Mouse (Mus musculus): Measurements from ENCODE around the gene Cerkl. TPM values are rescaled to one million over a fixed set of nuclear protein-coding genes. Genes with fewer than 3 reads are reported as not detected.

Gene Cerkl
- polyA plus RNA-seq, 1 experiment from 2014 or later, result 1.3 TPM

DNA sequence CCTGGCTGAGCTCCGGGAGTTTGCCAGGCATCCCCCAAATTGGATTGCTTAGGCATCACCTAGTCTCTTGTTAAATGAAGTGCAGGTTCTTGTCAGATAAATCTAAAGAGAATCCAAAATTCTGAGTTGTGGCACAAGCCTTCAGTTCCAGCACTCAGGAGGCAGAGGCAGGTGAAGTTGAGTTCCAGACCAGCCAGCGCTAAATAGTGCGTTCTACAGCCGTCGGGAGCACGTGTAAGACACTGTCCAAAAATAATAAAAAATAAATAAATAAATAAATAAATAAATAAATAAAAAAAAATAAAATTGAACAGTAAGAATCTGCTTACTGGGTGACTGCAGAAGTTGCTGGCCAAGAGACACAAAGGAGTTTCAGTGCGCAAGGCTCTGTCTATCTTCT, 27.5 kb downstream of the Cerkl start:
- peaks cover 53% of the 10 kb centered on the region for H3K27me3 ChIP-seq (ENCODE audit: poor library complexity, severe bottlenecking)
- H3K36me3 ChIP-seq (replicated peaks), result no peaks in the 10 kb centered on the region
- 6% methylated on average over 7 of the region's 7 CpGs for WGBS
- 0 out of 2 replicates have a peak, but pooled peaks cover 2% of the 10 kb centered on the region for H3K9me3 ChIP-seq
- peaks cover 24% of the 10 kb centered on the region for H3K4me1 ChIP-seq
- H3K27ac ChIP-seq, result peak overlapping the region; percentile 76; the same call in 1 of the 2 replicates
- no peak for DNase-seq (ENCODE audit: extremely low spot score, low spot score)
- peak overlapping the region; percentile 63 for H3K4me3 ChIP-seq

DNA sequence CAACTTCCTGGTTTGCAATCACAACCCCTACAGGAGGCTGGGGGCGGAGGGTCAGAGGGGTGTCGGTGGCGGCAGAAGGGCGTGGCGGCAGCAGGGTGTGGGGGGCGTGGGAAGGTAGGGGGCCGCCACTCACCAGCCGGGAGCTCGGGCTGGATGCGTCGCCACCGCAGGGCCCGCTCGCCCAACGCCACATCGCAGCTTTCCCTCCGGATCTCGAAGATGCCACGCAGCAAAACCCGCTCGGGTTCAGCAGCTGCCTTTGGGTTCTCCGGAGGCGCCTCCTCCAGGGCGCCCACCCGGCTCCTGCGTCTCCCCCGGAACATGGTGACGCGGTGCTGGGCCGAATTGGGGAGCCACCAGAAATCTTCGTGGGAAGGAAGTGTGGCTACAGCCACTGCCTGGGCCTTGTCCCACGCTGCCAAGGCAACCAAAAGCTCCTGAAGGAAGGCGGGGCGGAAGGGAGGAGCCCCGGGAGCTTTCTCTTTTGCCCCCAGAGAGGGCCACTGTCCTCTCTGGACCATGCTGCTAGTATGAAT, 27.9 kb downstream of the Cerkl start:
- peaks cover 24% of the 10 kb centered on the region for H3K4me1 ChIP-seq
- H3K27ac ChIP-seq, result peak overlapping the region; percentile 76

DNA sequence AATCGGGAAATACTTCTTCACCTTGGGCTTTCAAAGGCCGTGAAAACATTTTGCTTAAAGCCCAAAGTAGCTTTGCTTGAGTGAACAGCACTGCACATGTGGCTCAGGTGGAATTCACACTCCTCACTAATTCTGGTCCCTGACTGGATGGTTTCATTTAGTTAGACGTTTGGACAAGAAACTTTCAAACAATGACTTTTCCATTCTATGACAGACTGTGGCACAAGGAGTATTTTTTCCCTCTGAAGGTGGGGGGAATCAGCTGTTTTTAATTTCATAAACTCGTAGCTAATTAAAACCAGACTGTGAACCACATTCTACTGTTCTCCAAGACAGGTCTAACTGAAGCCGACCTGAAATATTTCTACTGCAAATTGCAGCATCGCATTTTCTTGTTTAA, 28.6 kb downstream of the Cerkl start:
- H3K27ac ChIP-seq, result no peak overlapping the region
- H3K4me1 ChIP-seq, result peaks cover 24% of the 10 kb centered on the region
- H3K36me3 ChIP-seq (replicated peaks), result no peaks in the 10 kb centered on the region
- H3K4me3 ChIP-seq, result no peak overlapping the region; the same call in 1 of the 2 replicates
- 26% methylated on average over 6 of the region's 6 CpGs for WGBS
- peaks cover 53% of the 10 kb centered on the region for H3K27me3 ChIP-seq (ENCODE audit: poor library complexity, severe bottlenecking)
- DNase-seq (ENCODE audit: extremely low spot score, low spot score), result no peak
- H3K9me3 ChIP-seq, result 0 out of 2 replicates have a peak, but pooled peaks cover 2% of the 10 kb centered on the region

More for the DNA sequence above, 27.9 kb downstream of the Cerkl start:
- DNase-seq (ENCODE audit: extremely low spot score, low spot score), result peak; percentile 49
- no peaks in the 10 kb centered on the region for H3K36me3 ChIP-seq (replicated peaks)
- under 1% methylated on average over 35 of the region's 35 CpGs for WGBS
- peak overlapping the region; percentile 63 for H3K4me3 ChIP-seq
- H3K27me3 ChIP-seq (ENCODE audit: poor library complexity, severe bottlenecking), result peaks cover 53% of the 10 kb centered on the region
- 0 out of 2 replicates have a peak, but pooled peaks cover 2% of the 10 kb centered on the region for H3K9me3 ChIP-seq

DNA sequence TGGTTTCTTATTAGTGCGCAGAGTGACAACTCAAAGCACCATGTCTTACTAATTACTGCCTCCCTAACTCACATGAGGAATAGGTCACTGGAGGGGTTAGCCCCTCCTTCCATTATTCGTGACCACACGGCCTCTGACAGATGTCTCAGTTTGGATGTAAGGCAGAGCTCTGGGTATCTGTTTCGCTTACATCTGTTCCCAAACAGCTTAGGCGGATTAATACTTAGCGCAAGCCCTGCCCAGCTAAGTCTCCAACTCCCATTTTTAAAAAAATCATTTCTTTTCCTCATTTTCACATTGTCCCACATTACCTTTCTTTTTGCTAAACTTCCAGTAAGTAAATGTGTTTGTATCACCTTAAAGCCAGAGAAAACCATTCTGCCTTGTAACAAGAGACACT, 34.9 kb downstream of the Cerkl start:
- H3K36me3 ChIP-seq (replicated peaks), result no peaks in the 10 kb centered on the region
- WGBS, result 25% methylated on average over 6 of the region's 6 CpGs
- no peak overlapping the region for H3K27ac ChIP-seq
- no peak for DNase-seq (ENCODE audit: extremely low spot score, low spot score)
- no peak overlapping the region for H3K4me3 ChIP-seq
- H3K9me3 ChIP-seq, result no peaks in the 10 kb centered on the region
- H3K4me1 ChIP-seq, result peaks cover 19% of the 10 kb centered on the region
- peaks cover 13% of the 10 kb centered on the region for H3K27me3 ChIP-seq (ENCODE audit: poor library complexity, severe bottlenecking)

DNA sequence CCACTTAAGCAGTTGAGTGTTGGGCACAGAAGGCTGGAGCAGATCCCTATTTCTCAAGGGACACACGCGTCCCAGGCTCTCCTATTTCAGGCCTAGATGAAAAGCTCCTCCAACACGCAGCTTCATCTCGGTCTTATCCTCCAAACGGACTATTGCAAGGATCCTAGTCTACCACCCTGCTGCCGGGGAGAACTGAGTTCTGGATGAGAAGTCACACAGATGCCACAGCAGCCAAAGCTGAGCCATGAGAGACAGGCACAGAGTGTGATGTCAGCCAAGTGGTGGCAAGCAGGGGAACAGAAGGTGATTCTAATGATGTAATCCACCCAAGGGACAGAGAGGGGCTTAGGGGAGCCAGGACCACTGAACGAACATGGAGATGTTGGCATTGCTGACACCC, 42.1 kb downstream of the Cerkl start:
- H3K9me3 ChIP-seq, result no peaks in the 10 kb centered on the region
- H3K4me3 ChIP-seq, result no peak overlapping the region
- no peaks in the 10 kb centered on the region for H3K36me3 ChIP-seq (replicated peaks)
- H3K4me1 ChIP-seq, result 0 out of 2 replicates have a peak, but pooled peaks cover 3% of the 10 kb centered on the region
- no peak for DNase-seq (ENCODE audit: extremely low spot score, low spot score)
- no peak overlapping the region for H3K27ac ChIP-seq
- 87% methylated on average over 7 of the region's 7 CpGs for WGBS
- H3K27me3 ChIP-seq (ENCODE audit: poor library complexity, severe bottlenecking), result no peaks in the 10 kb centered on the region

DNA sequence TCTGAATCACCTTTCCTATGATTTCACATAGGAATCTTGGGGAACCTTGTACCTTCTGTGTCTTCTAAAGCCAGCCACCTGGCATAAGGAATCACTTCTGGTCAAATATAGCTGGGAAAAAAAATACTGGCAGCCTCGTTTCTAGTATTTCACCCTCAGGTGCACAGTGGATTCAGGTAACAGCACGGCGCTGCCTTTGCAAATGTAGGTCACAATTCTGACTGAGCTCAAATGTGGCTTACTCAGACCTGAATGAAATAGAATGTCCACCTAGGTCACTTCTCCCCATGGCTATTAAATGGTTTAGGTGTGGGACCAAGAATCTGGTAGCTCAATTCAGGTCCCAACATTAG, 45.7 kb downstream of the Cerkl start:
- no peak overlapping the region for H3K4me3 ChIP-seq
- H3K9me3 ChIP-seq, result no peaks in the 10 kb centered on the region

DNA sequence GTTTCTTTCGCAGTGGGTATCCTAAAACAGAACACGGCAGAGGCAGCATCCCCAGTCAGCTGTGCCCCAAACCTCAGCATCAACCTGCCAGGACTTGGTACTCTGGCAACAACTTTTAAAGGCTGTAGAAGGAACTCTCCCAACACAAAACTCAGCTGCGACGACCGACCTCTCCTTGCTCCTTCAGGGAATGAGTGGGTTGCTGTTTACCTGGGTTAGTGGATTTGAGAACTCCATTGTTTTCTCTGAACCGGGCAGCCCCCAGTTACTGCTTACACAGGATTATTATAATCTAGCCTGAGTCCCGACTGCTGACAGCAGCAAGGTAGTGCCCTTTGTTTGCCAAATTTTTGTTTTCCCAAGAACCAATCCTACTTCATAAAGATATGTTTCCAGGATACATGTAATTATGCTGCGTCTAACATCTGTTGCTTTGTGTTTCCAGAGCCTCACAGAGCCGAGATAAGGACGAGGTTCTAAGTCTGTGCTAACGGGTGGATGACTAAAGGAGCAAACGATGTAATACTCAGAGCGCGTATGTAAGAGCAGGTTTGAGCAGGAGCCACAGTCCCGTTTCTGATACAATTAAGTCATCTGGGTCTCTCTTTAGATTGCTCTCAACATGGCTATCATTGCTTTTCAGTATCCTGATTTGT, 46.2 kb downstream of the Cerkl start:
- DNase-seq (ENCODE audit: extremely low spot score, low spot score), result no peak
- H3K4me1 ChIP-seq, result 0 out of 2 replicates have a peak, but pooled peaks cover 3% of the 10 kb centered on the region
- no peaks in the 10 kb centered on the region for H3K27me3 ChIP-seq (ENCODE audit: poor library complexity, severe bottlenecking)
- no peak overlapping the region for H3K4me3 ChIP-seq
- WGBS, result 60% methylated on average over 15 of the region's 15 CpGs
- H3K36me3 ChIP-seq (replicated peaks), result no peaks in the 10 kb centered on the region
- no peak overlapping the region for H3K27ac ChIP-seq
- H3K9me3 ChIP-seq, result no peaks in the 10 kb centered on the region

More for the DNA sequence above, 45.7 kb downstream of the Cerkl start:
- Histone ChIP-seq H3K27ac (no peak overlapping the region), H3K27me3 (ENCODE audit: poor library complexity, severe bottlenecking) (no peaks in the 10 kb centered on the region), H3K36me3 (replicated peaks) (no peaks in the 10 kb centered on the region), H3K4me1 (0 out of 2 replicates have a peak, but pooled peaks cover 3% of the 10 kb centered on the region)
- no peak for DNase-seq (ENCODE audit: extremely low spot score, low spot score)
- 88% methylated on average over 3 of the region's 3 CpGs for WGBS

DNA sequence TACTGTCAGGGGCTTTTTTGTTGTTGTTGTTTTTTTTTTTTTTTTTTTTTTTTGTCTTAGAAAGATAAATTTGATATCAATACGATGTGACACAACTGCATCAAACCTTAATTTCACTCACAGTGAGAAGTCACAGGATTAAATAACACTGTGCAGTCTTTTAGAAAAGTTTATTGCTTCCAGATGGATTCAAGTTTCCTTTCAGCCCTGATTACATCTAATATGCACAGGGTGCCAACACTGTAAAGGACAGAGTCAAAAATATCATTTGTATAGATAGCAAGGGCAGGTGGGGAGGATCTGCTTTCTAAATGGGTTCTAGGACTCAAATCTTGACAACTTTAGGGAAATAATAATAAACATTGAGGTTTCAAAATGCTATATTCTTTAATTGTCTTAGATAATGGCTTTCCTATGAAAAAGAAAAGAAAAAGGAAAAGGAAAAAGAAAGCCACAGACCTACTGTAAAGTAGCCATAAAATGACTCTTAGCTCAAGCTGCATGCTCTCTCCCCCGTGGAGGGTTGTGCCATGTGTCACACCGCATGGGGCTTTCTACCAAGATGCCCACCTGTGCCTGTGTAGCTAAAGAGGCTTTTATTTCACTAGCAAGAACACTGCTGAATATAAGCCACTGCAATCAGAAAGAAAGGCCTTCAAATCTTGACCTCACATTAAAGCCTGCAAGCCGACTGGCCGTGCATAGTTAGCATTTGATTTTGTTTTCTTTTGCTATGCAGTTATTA, 50.8 kb downstream of the Cerkl start:
- DNase-seq (ENCODE audit: extremely low spot score, low spot score), result no peak
- Histone ChIP-seq H3K4me3 (no peak overlapping the region), H3K27ac (no peak overlapping the region), H3K9me3 (no peaks in the 10 kb centered on the region), H3K27me3 (ENCODE audit: poor library complexity, severe bottlenecking) (peaks cover 13% of the 10 kb centered on the region; the same call in 1 of the 2 replicates), H3K4me1 (0 out of 2 replicates have a peak, but pooled peaks cover 3% of the 10 kb centered on the region), H3K36me3 (replicated peaks) (no peaks in the 10 kb centered on the region)
- 82% methylated on average over 5 of the region's 5 CpGs for WGBS

DNA sequence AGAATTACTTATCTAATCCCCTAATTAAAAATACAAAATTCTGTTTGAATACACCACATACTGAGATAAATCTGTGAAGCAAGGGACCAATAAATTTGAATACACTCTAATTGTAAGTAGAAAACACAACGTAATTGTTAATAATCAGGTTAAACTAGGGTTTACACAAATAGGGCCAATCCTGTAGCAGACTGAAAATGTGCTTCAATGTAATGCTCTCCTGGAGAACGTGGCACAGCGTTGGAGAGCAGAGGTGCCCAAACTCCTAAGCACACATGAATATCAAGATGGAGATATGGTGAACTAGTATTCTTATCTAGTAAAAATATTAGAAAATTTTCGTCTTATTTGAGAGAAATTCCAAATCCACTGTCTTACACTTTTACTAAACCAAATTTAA, 56.5 kb downstream of the Cerkl start:
- Histone ChIP-seq H3K36me3 (replicated peaks) (no peaks in the 10 kb centered on the region), H3K27ac (no peak overlapping the region), H3K9me3 (no peaks in the 10 kb centered on the region), H3K4me1 (peaks cover 24% of the 10 kb centered on the region), H3K27me3 (ENCODE audit: poor library complexity, severe bottlenecking) (peaks cover 21% of the 10 kb centered on the region; the same call in 1 of the 2 replicates), H3K4me3 (no peak overlapping the region)
- DNase-seq (ENCODE audit: extremely low spot score, low spot score), result no peak
- 56% methylated on average over 4 of the region's 4 CpGs for whole genome bisulfite sequencing

DNA sequence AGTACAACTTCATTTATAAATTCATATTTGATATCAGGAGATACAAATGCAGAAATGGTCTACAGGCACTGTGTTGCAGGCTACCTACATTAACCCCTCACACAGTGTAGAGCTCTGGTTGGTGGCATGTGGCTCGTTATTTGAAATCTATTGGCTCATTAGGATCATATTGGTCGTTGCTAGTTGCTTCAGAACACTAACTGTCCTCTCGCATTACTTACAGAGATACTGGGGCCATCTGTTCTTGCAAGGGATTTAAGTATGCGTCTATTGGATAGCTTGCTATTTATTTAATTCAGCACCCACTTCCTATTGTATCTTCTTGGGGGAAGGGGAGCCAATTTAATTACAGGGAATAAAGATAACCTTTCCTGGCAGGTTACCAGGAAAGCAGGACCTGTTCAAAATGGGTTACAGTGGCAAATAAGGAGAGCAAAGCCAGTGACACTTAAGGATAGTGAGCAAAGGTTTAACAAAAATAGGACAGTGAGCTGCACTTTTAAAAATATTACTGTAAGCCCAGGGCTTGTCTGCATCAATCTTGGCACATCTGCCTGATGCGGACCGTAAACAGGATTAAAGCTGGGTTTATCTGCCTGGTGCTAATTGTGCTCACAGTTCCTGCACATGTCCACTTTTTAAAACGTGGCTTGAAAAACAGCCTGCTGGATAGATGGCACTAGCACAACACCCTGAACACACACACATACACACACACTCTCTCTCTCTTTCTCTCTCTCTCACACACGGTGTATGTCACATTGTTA, 57.2 kb downstream of the Cerkl start:
- H3K4me1 ChIP-seq, result peaks cover 24% of the 10 kb centered on the region
- peaks cover 21% of the 10 kb centered on the region; the same call in 1 of the 2 replicates for H3K27me3 ChIP-seq (ENCODE audit: poor library complexity, severe bottlenecking)
- DNase-seq (ENCODE audit: extremely low spot score, low spot score), result no peak
- no peaks in the 10 kb centered on the region for H3K36me3 ChIP-seq (replicated peaks)
- 44% methylated on average over 8 of the region's 8 CpGs for WGBS
- H3K27ac ChIP-seq, result no peak overlapping the region
- H3K4me3 ChIP-seq, result no peak overlapping the region
- H3K9me3 ChIP-seq, result no peaks in the 10 kb centered on the region

DNA sequence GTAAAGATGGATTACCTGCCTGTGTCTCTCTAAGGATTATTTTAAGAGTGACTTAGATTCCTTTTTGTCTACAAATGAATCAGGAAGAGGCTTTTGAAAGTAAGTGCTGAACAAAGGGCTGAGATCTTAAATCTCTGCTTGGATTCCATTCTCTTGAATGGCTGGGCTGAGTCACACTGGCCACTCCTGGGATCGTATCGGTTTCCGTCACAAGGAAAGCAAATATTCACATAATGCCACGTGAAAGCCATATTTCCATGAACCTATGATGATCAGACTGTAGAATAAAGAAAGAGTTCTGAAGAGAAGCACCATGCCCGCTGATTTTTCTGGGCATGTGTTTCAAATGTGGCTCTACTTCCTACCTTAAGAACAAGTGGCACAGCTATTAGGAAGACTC, 57.8 kb downstream of the Cerkl start:
- Histone ChIP-seq H3K9me3 (no peaks in the 10 kb centered on the region), H3K27ac (no peak overlapping the region), H3K27me3 (ENCODE audit: poor library complexity, severe bottlenecking) (peaks cover 19% of the 10 kb centered on the region; the same call in 1 of the 2 replicates), H3K4me3 (no peak overlapping the region), H3K4me1 (peaks cover 24% of the 10 kb centered on the region), H3K36me3 (replicated peaks) (no peaks in the 10 kb centered on the region)
- no peak for DNase-seq (ENCODE audit: extremely low spot score, low spot score)
- WGBS, result 52% methylated on average over 5 of the region's 5 CpGs

DNA sequence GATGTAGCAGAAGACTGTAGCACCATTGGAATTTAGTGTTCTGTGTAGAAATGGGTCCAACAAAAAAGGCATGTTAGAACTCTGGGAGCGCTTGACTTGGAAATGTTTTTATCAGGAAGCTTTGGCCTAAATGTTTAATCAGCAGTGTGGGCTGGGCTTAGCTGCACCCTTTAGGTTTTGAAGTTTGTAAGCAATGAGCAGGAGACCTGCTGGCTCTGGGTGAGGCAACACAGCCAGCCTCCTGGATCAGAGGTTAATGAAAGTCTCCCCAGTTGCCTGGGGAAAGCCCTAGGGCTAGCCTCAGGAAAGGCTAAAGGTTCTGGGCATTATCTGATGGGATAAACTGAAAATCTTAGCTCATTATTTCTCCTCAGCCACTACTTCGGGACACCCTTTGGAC, 58.2 kb downstream of the Cerkl start:
- peaks cover 24% of the 10 kb centered on the region for H3K4me1 ChIP-seq
- peaks cover 15% of the 10 kb centered on the region; the same call in 1 of the 2 replicates for H3K27me3 ChIP-seq (ENCODE audit: poor library complexity, severe bottlenecking)
- 44% methylated on average over 2 of the region's 2 CpGs for WGBS
- H3K4me3 ChIP-seq, result no peak overlapping the region
- no peaks in the 10 kb centered on the region for H3K9me3 ChIP-seq
- H3K27ac ChIP-seq, result no peak overlapping the region
- H3K36me3 ChIP-seq (replicated peaks), result no peaks in the 10 kb centered on the region
- no peak for DNase-seq (ENCODE audit: extremely low spot score, low spot score)

Measured in forebrain, embryonic 10.5 days (tissue).